Mouse (Mus musculus): ENCODE results near the gene Ecm2.

- TF ChIP-seq CTCF (IDR thresholded peaks at IDR 0.05; ENCODE audit: extremely low read depth, insufficient read length, insufficient replicate concordance, low read depth, low read length), result no peak
- TF ChIP-seq POLR2A (IDR thresholded peaks at IDR 0.05; ENCODE audit: low read depth, low read length), result no peak
Measured at GRCm38 (mm10) chr13:49546517-49546916, 41.9 kb downstream of the Ecm2 start.

Data from small intestine, adult 2 months (tissue).